Mouse (Mus musculus): ENCODE data around the gene Rnf187. TPM values are rescaled to one million over a fixed set of nuclear protein-coding genes. Genes with fewer than 3 reads are reported as not detected.

Rnf187 gene
- polyA plus RNA-seq, 1 experiment = 99.5 TPM

GRCm38 (mm10) chr11:58913776-58914175 lies 24.9 kb downstream of the Rnf187 start:
- TF ChIP-seq CTCF (IDR thresholded peaks at IDR 0.05; ENCODE audit: low read depth, low read length) (no peak), POLR2A (IDR thresholded peaks at IDR 0.05; ENCODE audit: borderline replicate concordance, low read depth, low read length) (no peak)
- Histone ChIP-seq H3K27ac (ENCODE audit: insufficient read depth, low read depth, low read length) (no peak overlapping the region), H3K4me1 (ENCODE audit: control insufficient read depth, insufficient read depth, low read length) (0 out of 2 replicates have a peak, but pooled peaks cover 2% of the 10 kb centered on the region), H3K4me3 (ENCODE audit: insufficient read depth, low read length) (no peak overlapping the region)

DNA sequence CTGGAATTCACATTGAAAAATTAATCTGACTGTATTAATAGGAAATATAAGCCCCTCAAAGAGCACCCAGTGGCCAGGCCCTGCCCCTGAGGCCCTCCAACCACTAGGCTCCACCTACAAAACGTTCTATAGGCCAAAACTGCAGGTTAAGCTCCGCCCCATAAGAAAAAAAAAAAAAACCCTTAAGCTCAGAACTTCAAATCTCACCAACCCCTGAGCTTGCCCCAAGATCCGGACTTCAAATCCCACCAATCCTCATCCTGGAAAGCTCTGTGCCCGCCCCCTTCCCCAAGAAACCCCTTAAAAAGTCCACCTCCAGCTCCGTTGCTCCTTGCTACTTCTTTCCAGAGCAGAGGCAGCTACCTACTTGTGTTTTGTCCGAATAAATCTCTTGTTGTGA lies 33.9 kb downstream of the Rnf187 start:
- no peak for TF ChIP-seq CTCF (IDR thresholded peaks at IDR 0.05; ENCODE audit: low read depth, low read length)
- TF ChIP-seq POLR2A (IDR thresholded peaks at IDR 0.05; ENCODE audit: borderline replicate concordance, low read depth, low read length) = no peak
- peaks cover 4% of the 10 kb centered on the region for H3K4me1 ChIP-seq (ENCODE audit: control insufficient read depth, insufficient read depth, low read length)
- H3K4me3 ChIP-seq (ENCODE audit: insufficient read depth, low read length) = no peak overlapping the region
- no peak overlapping the region for H3K27ac ChIP-seq (ENCODE audit: insufficient read depth, low read depth, low read length)

DNA sequence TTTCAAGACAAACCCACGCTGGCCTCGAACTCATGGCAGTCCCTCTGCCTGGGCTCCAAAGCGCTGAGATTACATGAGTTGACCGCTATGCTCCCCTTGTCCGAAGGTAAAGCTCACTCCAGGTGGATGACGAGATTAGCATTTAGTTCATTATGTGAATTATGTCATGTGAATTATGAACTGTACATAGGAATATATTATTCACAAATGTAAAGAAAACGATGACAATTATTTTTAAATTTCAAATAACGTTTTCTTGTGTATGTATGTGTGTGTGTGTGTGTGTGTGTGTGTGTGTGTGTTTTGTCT lies 34.4 kb downstream of the Rnf187 start:
- no peak for TF ChIP-seq CTCF (IDR thresholded peaks at IDR 0.05; ENCODE audit: low read depth, low read length)
- H3K27ac ChIP-seq (ENCODE audit: insufficient read depth, low read depth, low read length) = 0 out of 2 replicates have a peak overlapping the region, but pooled peaks have one; percentile 47
- peak overlapping the region; percentile 72 for H3K4me3 ChIP-seq (ENCODE audit: insufficient read depth, low read length)
- peaks cover 4% of the 10 kb centered on the region for H3K4me1 ChIP-seq (ENCODE audit: control insufficient read depth, insufficient read depth, low read length)

GRCm38 (mm10) chr11:58903511-58904409 lies 35.0 kb downstream of the Rnf187 start, which contains the start of gene Zfp39:
TSS of gene Zfp39 (minus strand) at chr11:58904225.
- peak within 1 kb of the TSS; percentile 96 for H3K4me3 ChIP-seq (ENCODE audit: insufficient read depth, low read length)
- peak within 1 kb of the TSS; percentile 47 for H3K27ac ChIP-seq (ENCODE audit: insufficient read depth, low read depth, low read length)
- H3K4me1 ChIP-seq (ENCODE audit: control insufficient read depth, insufficient read depth, low read length) = peaks cover 4% of the 10 kb centered on the region
- no peak for TF ChIP-seq POLR2A (IDR thresholded peaks at IDR 0.05; ENCODE audit: borderline replicate concordance, low read depth, low read length)
- TF ChIP-seq CTCF (IDR thresholded peaks at IDR 0.05; ENCODE audit: low read depth, low read length) = no peak

- no peak overlapping the region for H3K27ac ChIP-seq (ENCODE audit: insufficient read depth, low read depth, low read length)
- peaks cover 4% of the 10 kb centered on the region for H3K4me1 ChIP-seq (ENCODE audit: control insufficient read depth, insufficient read depth, low read length)
- no peak overlapping the region for H3K4me3 ChIP-seq (ENCODE audit: insufficient read depth, low read length)
- TF ChIP-seq CTCF (IDR thresholded peaks at IDR 0.05; ENCODE audit: low read depth, low read length) = no peak
Observed at GRCm38 (mm10) chr11:58901080-58901479, 37.6 kb downstream of the Rnf187 start.

GRCm38 (mm10) chr11:58897485-58897884 lies 41.2 kb downstream of the Rnf187 start:
- Histone ChIP-seq H3K4me3 (ENCODE audit: insufficient read depth, low read length) (no peak overlapping the region), H3K4me1 (ENCODE audit: control insufficient read depth, insufficient read depth, low read length) (no peaks in the 10 kb centered on the region), H3K27ac (ENCODE audit: insufficient read depth, low read depth, low read length) (no peak overlapping the region)
- TF ChIP-seq POLR2A (IDR thresholded peaks at IDR 0.05; ENCODE audit: borderline replicate concordance, low read depth, low read length) (no peak), CTCF (IDR thresholded peaks at IDR 0.05; ENCODE audit: low read depth, low read length) (no peak)

- Histone ChIP-seq H3K4me1 (ENCODE audit: control insufficient read depth, insufficient read depth, low read length) (no peaks in the 10 kb centered on the region), H3K4me3 (ENCODE audit: insufficient read depth, low read length) (no peak overlapping the region), H3K27ac (ENCODE audit: insufficient read depth, low read depth, low read length) (no peak overlapping the region)
- TF ChIP-seq CTCF (IDR thresholded peaks at IDR 0.05; ENCODE audit: low read depth, low read length) (no peak), POLR2A (IDR thresholded peaks at IDR 0.05; ENCODE audit: borderline replicate concordance, low read depth, low read length) (no peak)
Observed at GRCm38 (mm10) chr11:58894456-58894855, 44.3 kb downstream of the Rnf187 start.

DNA sequence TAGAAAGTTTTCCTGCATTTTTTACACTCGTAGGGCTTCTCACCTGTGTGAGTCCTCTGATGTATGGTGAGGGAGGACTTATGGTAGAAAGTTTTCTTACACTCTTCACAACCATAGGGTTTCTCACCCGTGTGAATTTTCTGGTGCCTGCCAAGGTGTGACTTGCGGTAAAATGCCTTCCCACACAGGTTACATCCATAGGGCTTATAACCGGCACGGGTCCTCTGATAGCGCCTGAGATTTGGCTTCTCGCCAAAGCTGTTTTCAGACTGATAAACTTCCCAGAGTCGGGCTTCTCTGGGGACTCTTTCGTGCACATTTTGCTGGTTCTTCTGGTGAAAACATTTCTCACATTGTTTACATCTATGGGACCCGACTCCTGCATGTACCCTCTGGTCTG lies 48.2 kb downstream of the Rnf187 start:
- H3K4me3 ChIP-seq (ENCODE audit: insufficient read depth, low read length) = no peak overlapping the region
- H3K4me1 ChIP-seq (ENCODE audit: control insufficient read depth, insufficient read depth, low read length) = no peaks in the 10 kb centered on the region
- TF ChIP-seq CTCF (IDR thresholded peaks at IDR 0.05; ENCODE audit: low read depth, low read length) = no peak
- TF ChIP-seq POLR2A (IDR thresholded peaks at IDR 0.05; ENCODE audit: borderline replicate concordance, low read depth, low read length) = no peak
- H3K27ac ChIP-seq (ENCODE audit: insufficient read depth, low read depth, low read length) = no peak overlapping the region

DNA sequence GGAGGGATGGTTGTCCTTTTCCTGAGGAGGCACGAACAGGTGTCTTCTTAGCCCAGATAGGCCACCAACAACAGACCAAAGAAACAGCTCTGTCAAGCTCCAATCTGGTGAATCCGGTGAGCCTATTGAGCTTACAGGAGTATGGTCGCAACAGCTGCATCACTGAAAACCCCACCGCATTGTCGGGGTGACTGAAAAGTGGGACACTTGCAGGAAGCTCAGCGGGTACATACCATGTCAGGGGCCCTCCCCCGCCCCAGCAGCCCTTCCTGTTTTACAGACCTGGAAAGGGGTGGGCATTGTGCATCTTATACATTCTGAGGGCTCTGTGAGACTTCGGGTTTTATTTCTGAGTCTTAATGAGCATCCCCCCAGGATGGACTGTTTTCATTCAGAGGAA lies 55.0 kb downstream of the Rnf187 start:
- TF ChIP-seq POLR2A (IDR thresholded peaks at IDR 0.05; ENCODE audit: borderline replicate concordance, low read depth, low read length) (no peak), CTCF (IDR thresholded peaks at IDR 0.05; ENCODE audit: low read depth, low read length) (no peak)
- Histone ChIP-seq H3K4me3 (ENCODE audit: insufficient read depth, low read length) (no peak overlapping the region), H3K4me1 (ENCODE audit: control insufficient read depth, insufficient read depth, low read length) (no peaks in the 10 kb centered on the region), H3K27ac (ENCODE audit: insufficient read depth, low read depth, low read length) (no peak overlapping the region)

Other genes starting within 250 kb of the Rnf187 start
- gene Olfr319, start 239.8 kb downstream of the Rnf187 start, polyA plus RNA-seq (2012; ENCODE audit: insufficient read depth, insufficient read length, missing spikeins) = not detected in 2 replicates
- gene Olfr318, start 214.9 kb downstream of the Rnf187 start, polyA plus RNA-seq (2012; ENCODE audit: insufficient read depth, insufficient read length, missing spikeins) = not detected in 2 replicates
- not detected in 2 replicates for gene Olfr317, start 199.7 kb downstream of the Rnf187 start, polyA plus RNA-seq (2012; ENCODE audit: insufficient read depth, insufficient read length, missing spikeins)
- not detected in 2 replicates for gene Olfr316, start 186.2 kb downstream of the Rnf187 start, polyA plus RNA-seq (2012; ENCODE audit: insufficient read depth, insufficient read length, missing spikeins)
- not detected in 2 replicates for gene Olfr315, start 165.7 kb downstream of the Rnf187 start, polyA plus RNA-seq (2012; ENCODE audit: insufficient read depth, insufficient read length, missing spikeins)
- gene Olfr314, start 156.0 kb downstream of the Rnf187 start, polyA plus RNA-seq (2012; ENCODE audit: insufficient read depth, insufficient read length, missing spikeins) = not detected in 2 replicates
- gene Fam183b, start 137.0 kb downstream of the Rnf187 start, polyA plus RNA-seq (2012; ENCODE audit: insufficient read depth, insufficient read length, missing spikeins) = not detected in 2 replicates
- not detected in 2 replicates for gene Olfr313, start 123.9 kb downstream of the Rnf187 start, polyA plus RNA-seq (2012; ENCODE audit: insufficient read depth, insufficient read length, missing spikeins)
- gene Olfr312, start 109.7 kb downstream of the Rnf187 start, polyA plus RNA-seq (2012; ENCODE audit: insufficient read depth, insufficient read length, missing spikeins) = not detected in 2 replicates
- not detected in 2 replicates for gene Olfr311, start 99.7 kb downstream of the Rnf187 start, polyA plus RNA-seq (2012; ENCODE audit: insufficient read depth, insufficient read length, missing spikeins)
- 3.8 and 5.3 TPM in 2 replicates for gene Gm12258, start 91.8 kb downstream of the Rnf187 start, polyA plus RNA-seq (2012; ENCODE audit: insufficient read depth, insufficient read length, missing spikeins)
- 3.6 and 4.5 TPM in 2 replicates for gene 2810021J22Rik, start 71.7 kb downstream of the Rnf187 start, polyA plus RNA-seq (2012; ENCODE audit: insufficient read depth, insufficient read length, missing spikeins)
- 3.3 and 4.0 TPM in 2 replicates for gene Zfp39, start 34.7 kb downstream of the Rnf187 start, polyA plus RNA-seq (2012; ENCODE audit: insufficient read depth, insufficient read length, missing spikeins)
- not detected in 2 replicates for gene Btnl10, start 21.0 kb downstream of the Rnf187 start, polyA plus RNA-seq (2012; ENCODE audit: insufficient read depth, insufficient read length, missing spikeins)
- gene Hist3h2ba, start 10.0 kb upstream of the Rnf187 start, polyA plus RNA-seq (2012; ENCODE audit: insufficient read depth, insufficient read length, missing spikeins) = 1.4 TPM in 1 of 2 replicates, not detected in the other
- gene Hist3h2a, start 15.8 kb upstream of the Rnf187 start, polyA plus RNA-seq (2012; ENCODE audit: insufficient read depth, insufficient read length, missing spikeins) = 32.0 and 37.9 TPM in 2 replicates
- gene Trim17, start 15.8 kb upstream of the Rnf187 start, polyA plus RNA-seq (2012; ENCODE audit: insufficient read depth, insufficient read length, missing spikeins) = 0.28 TPM in 1 of 2 replicates, not detected in the other
- 21.2 and 22.6 TPM in 2 replicates for gene Trim11, start 39.2 kb upstream of the Rnf187 start, polyA plus RNA-seq (2012; ENCODE audit: insufficient read depth, insufficient read length, missing spikeins)
- 0.11 TPM in 1 of 2 replicates, not detected in the other for gene Obscn, start 197.5 kb upstream of the Rnf187 start, polyA plus RNA-seq (2012; ENCODE audit: insufficient read depth, insufficient read length, missing spikeins)
- 3.3 and 4.7 TPM in 2 replicates for gene Iba57, start 224.8 kb upstream of the Rnf187 start, polyA plus RNA-seq (2012; ENCODE audit: insufficient read depth, insufficient read length, missing spikeins)
- gene Gjc2, start 244.3 kb upstream of the Rnf187 start, polyA plus RNA-seq (2012; ENCODE audit: insufficient read depth, insufficient read length, missing spikeins) = not detected in 2 replicates